Mouse (Mus musculus): ENCODE measurements around the gene Sptbn1.

GRCm38 (mm10) chr11:30281096-30281495 lies 13.1 kb upstream of the Sptbn1 start:
- TF ChIP-seq CTCF (IDR thresholded peaks at IDR 0.05; ENCODE audit: insufficient read depth, low read length) (no peak), POLR2A (IDR thresholded peaks at IDR 0.05; ENCODE audit: borderline replicate concordance, extremely low read depth, low read depth, low read length) (no peak)

All from lung, adult 2 months (tissue).